Mouse (Mus musculus) liver, adult 2 months (tissue): ENCODE measurements around the gene Kdm2a.

ENCODE experiments used
- CTCF ChIP-seq: fragments of 200-500 bp; IDR thresholded peaks from 2 replicates; pipeline ENCODE4 v1.5.1; 2011; ENCODE audit warnings: low read depth, low read length, control low read depth
- POLR2A ChIP-seq: fragments of 200-500 bp; IDR thresholded peaks from 2 replicates; pipeline ENCODE4 v1.6.1; 2011; ENCODE audit warnings: low read length, control low read depth; ENCODE audit not compliant: insufficient read depth; ENCODE audit errors: extremely low read depth

DNA sequence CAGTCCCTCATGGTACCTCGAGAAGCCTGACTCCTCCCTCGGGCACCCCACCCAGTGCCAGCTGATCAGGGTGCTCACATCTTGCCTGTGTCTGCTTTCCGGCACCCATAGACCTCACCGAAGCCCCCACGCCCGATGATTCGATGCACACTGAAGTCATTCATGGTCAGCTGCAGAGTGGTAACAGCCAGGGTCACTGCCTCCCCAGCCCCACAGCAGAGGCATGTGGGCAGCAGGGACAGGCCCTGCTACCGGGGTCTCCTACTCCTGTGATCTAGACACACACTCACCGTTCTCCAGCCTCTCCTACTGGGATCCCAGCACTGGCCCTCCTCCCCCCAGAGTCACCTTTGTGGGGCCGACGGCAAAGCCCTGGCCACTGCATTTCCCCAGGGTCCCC is 106.9 kb downstream of the Kdm2a start:
- TF ChIP-seq CTCF (no peak), POLR2A (no peak)
